Mouse (Mus musculus) MEL (cell line): ENCODE measurements around the gene Casp4. TPM values are rescaled to one million over a fixed set of nuclear protein-coding genes. Genes with fewer than 3 reads are reported as not detected.
A peak's percentile ranks its signal among the peaks of the same experiment; 100 is the strongest.

ENCODE experiments used
- DNase-seq: peaks from one replicate; pipeline ENCODE4 v3.0.0; 2011; ENCODE audit warnings: low read depth, low spot score
- H3K27ac ChIP-seq: 2 replicates; pipeline ENCODE4 v1.5.1; 2012; ENCODE audit warnings: low read depth, mild to moderate bottlenecking, control low read depth, low read length, moderate library complexity; ENCODE audit not compliant: control insufficient read depth
- H3K27me3 ChIP-seq, 2 experiments: fragments of 150-350 bp in 1 of 2; sonication (generic) in 1 of 2; 2 replicates each; pipeline ENCODE4 v1.6.1; 2012; ENCODE audit warnings: low read length in 2 of 2, mild to moderate bottlenecking in 2 of 2, improper control_type of control experiment in 1 of 2, moderate library complexity in 1 of 2; ENCODE audit not compliant: insufficient read depth in 2 of 2, control insufficient read depth in 1 of 2
- H3K36me3 ChIP-seq, 2 experiments: 2 replicates each; pipeline ENCODE4 v1.6.1; 2012 to 2014; ENCODE audit warnings: low read length in 2 of 2, improper control_type of control experiment in 1 of 2, inconsistent platforms in 1 of 2, mild to moderate bottlenecking in 1 of 2; ENCODE audit not compliant: insufficient read depth in 2 of 2, control insufficient read depth in 1 of 2
- H3K4me1 ChIP-seq, 2 experiments: fragments of 150-350 bp in 1 of 2; sonication (generic) in 1 of 2; 2 replicates each; pipeline ENCODE4 v1.6.1; 2012; ENCODE audit warnings: low read length in 2 of 2, improper control_type of control experiment in 1 of 2, mild to moderate bottlenecking in 1 of 2; ENCODE audit not compliant: insufficient read depth in 2 of 2, control insufficient read depth in 1 of 2
- H3K4me3 ChIP-seq, 2 experiments: fragments of 150-350 bp in 1 of 2; sonication (generic) in 1 of 2; 2 replicates each; pipeline ENCODE4 v1.5.1; 2012; ENCODE audit warnings: low read depth in 2 of 2, low read length in 2 of 2, mild to moderate bottlenecking in 2 of 2, moderate library complexity in 2 of 2, control low read depth in 1 of 2, improper control_type of control experiment in 1 of 2; ENCODE audit not compliant: control insufficient read depth in 1 of 2, insufficient read depth in 1 of 2
- H3K79me2 ChIP-seq: 2 replicates; pipeline ENCODE4 v1.6.1; 2012; ENCODE audit warnings: mild to moderate bottlenecking, low read length, moderate library complexity; ENCODE audit not compliant: control insufficient read depth, poor library complexity, insufficient read depth
- H3K9ac ChIP-seq: 2 replicates; pipeline ENCODE4 v1.6.1; 2012; ENCODE audit warnings: low read depth, mild to moderate bottlenecking, control low read depth, low read length, moderate library complexity; ENCODE audit not compliant: control insufficient read depth, poor library complexity, severe bottlenecking
- H3K9me3 ChIP-seq: fragments of 150-350 bp; sonication (generic); replicated peaks from 2 replicates; pipeline ENCODE4 v1.6.1; 2012; ENCODE audit warnings: mild to moderate bottlenecking, low read length, improper control_type of control experiment, moderate library complexity; ENCODE audit not compliant: insufficient read depth
- BHLHE40 ChIP-seq: IDR thresholded peaks from 2 replicates; pipeline ENCODE4 v1.6.1; 2012; ENCODE audit warnings: low read depth, mild to moderate bottlenecking, inconsistent platforms, low read length, improper control_type of control experiment, borderline replicate concordance
- CHD2 ChIP-seq: IDR thresholded peaks from 2 replicates; pipeline ENCODE4 v1.6.1; 2011; ENCODE audit warnings: low read length, improper control_type of control experiment
- CTCF ChIP-seq, 3 experiments: IDR thresholded peaks in 2 of 3; conservative IDR thresholded peaks in 1 of 3; 2 replicates each; pipeline ENCODE4 v1.5.1; 2011 to 2012; ENCODE audit warnings: low read length in 3 of 3, low read depth in 2 of 3, mild to moderate bottlenecking in 2 of 3, improper control_type of control experiment in 1 of 3, inconsistent platforms in 1 of 3, mixed read lengths in 1 of 3, moderate library complexity in 1 of 3; ENCODE audit not compliant: control insufficient read depth in 1 of 3, insufficient read depth in 1 of 3, poor library complexity in 1 of 3, severe bottlenecking in 1 of 3
- ELF1 ChIP-seq: IDR thresholded peaks from 2 replicates; pipeline ENCODE4 v1.6.1; 2014; ENCODE audit warnings: low read depth, mild to moderate bottlenecking, inconsistent platforms, low read length, improper control_type of control experiment, moderate library complexity
- EP300 ChIP-seq, 2 experiments: IDR thresholded peaks; 2 replicates each; pipeline ENCODE4 v1.6.1; 2011; ENCODE audit warnings: improper control_type of control experiment in 2 of 2, low read length in 2 of 2, low read depth in 1 of 2, mild to moderate bottlenecking in 1 of 2
- ETS1 ChIP-seq: IDR thresholded peaks from 2 replicates; pipeline ENCODE4 v1.6.1; 2012; ENCODE audit warnings: low read depth, mild to moderate bottlenecking, inconsistent platforms, low read length, improper control_type of control experiment, moderate library complexity
- GABPA ChIP-seq: IDR thresholded peaks from 2 replicates; pipeline ENCODE4 v1.6.1; 2012; ENCODE audit warnings: low read depth, mild to moderate bottlenecking, inconsistent platforms, low read length, improper control_type of control experiment, moderate library complexity
- HCFC1 ChIP-seq: IDR thresholded peaks from 2 replicates; pipeline ENCODE4 v1.6.1; 2012; ENCODE audit warnings: low read depth, mild to moderate bottlenecking, inconsistent platforms, low read length, improper control_type of control experiment, moderate library complexity
- JUND ChIP-seq: IDR thresholded peaks from 2 replicates; pipeline ENCODE4 v1.6.1; 2011; ENCODE audit warnings: low read depth, mild to moderate bottlenecking, improper control_type of control experiment, low read length
- MAFK ChIP-seq: IDR thresholded peaks from 2 replicates; pipeline ENCODE4 v1.6.1; 2011; ENCODE audit warnings: low read depth, mild to moderate bottlenecking, low read length, improper control_type of control experiment, borderline replicate concordance
- MAX ChIP-seq: IDR thresholded peaks from 2 replicates; pipeline ENCODE4 v1.6.1; 2011; ENCODE audit warnings: low read length, improper control_type of control experiment
- MXI1 ChIP-seq: IDR thresholded peaks from 2 replicates; pipeline ENCODE4 v1.6.1; 2011; ENCODE audit warnings: mild to moderate bottlenecking, low read depth, low read length, improper control_type of control experiment
- MYC ChIP-seq: IDR thresholded peaks from 2 replicates; pipeline ENCODE4 v1.6.1; 2011; ENCODE audit warnings: low read depth, mild to moderate bottlenecking, low read length, improper control_type of control experiment, moderate library complexity
- NELFE ChIP-seq: IDR thresholded peaks from 2 replicates; pipeline ENCODE4 v1.6.1; 2011; ENCODE audit warnings: low read depth, low read length, improper control_type of control experiment
- NRF1 ChIP-seq: IDR thresholded peaks from 2 replicates; pipeline ENCODE4 v1.6.1; 2014; ENCODE audit warnings: low read depth, mild to moderate bottlenecking, inconsistent platforms, low read length, improper control_type of control experiment, moderate library complexity; ENCODE audit not compliant: poor library complexity, insufficient read depth, severe bottlenecking
- POLR2AphosphoS5 ChIP-seq: IDR thresholded peaks from 2 replicates; pipeline ENCODE4 v1.6.1; 2012; ENCODE audit warnings: low read depth, borderline replicate concordance, mild to moderate bottlenecking, inconsistent platforms, low read length, moderate library complexity, mixed read lengths
- RAD21 ChIP-seq: IDR thresholded peaks from 2 replicates; pipeline ENCODE4 v1.6.1; 2011; ENCODE audit warnings: mild to moderate bottlenecking, low read depth, low read length, improper control_type of control experiment
- SIN3A ChIP-seq: IDR thresholded peaks from 2 replicates; pipeline ENCODE4 v1.6.1; 2012; ENCODE audit warnings: low read length, improper control_type of control experiment, inconsistent platforms
- SMC3 ChIP-seq: IDR thresholded peaks from 2 replicates; pipeline ENCODE4 v1.6.1; 2011; ENCODE audit warnings: low read depth, low read length, improper control_type of control experiment
- USF1 ChIP-seq: IDR thresholded peaks from 2 replicates; pipeline ENCODE4 v1.6.1; 2014; ENCODE audit warnings: low read depth, mild to moderate bottlenecking, inconsistent platforms, low read length, improper control_type of control experiment, moderate library complexity
- ZC3H11A ChIP-seq: IDR thresholded peaks from 2 replicates; pipeline ENCODE4 v1.6.1; 2012; ENCODE audit warnings: low read depth, mild to moderate bottlenecking, inconsistent platforms, low read length, improper control_type of control experiment
- ZMIZ1 ChIP-seq: IDR thresholded peaks from 2 replicates; pipeline ENCODE4 v1.6.1; 2012; ENCODE audit warnings: low read depth, mild to moderate bottlenecking, inconsistent platforms, low read length, improper control_type of control experiment, moderate library complexity
- polyA plus RNA-seq, 2 experiments: library from polyadenylated mRNA; stranded (reverse) in 1 of 2; unstranded in 1 of 2; fragments of >175 nt in 1 of 2; fragments of >200 nt in 1 of 2; gene quantifications; 2 replicates each; pipeline versions ENCODE4 v1.2.1 to v1.2.4; 2012; ENCODE audit warnings: low replicate concordance in 2 of 2, low read depth in 1 of 2; ENCODE audit not compliant: insufficient read length in 2 of 2, insufficient read depth in 1 of 2, missing spikeins in 1 of 2
- total RNA-seq: library from RNA; depleted of rRNA; stranded (reverse); fragments of 300-350 nt; gene quantifications from 2 replicates; pipeline ENCODE4 v1.2.3, GENCODE M21; 2012

Casp4 gene
- total and polyA plus RNA-seq, 3 experiments, result 0.11 to 0.62 TPM; not detected in 1

- peak within 1 kb of the TSS; percentile 13 to 28 for H3K4me3 ChIP-seq
- no peak for TF ChIP-seq POLR2AphosphoS5
- TF ChIP-seq RAD21, result no peak
- TF ChIP-seq HCFC1, result no peak
- TF ChIP-seq NRF1, result no peak
- no peak for TF ChIP-seq SIN3A
- no peak for TF ChIP-seq CHD2
- TF ChIP-seq SMC3, result no peak
- TF ChIP-seq GABPA, result no peak
- TF ChIP-seq MAFK, result no peak
- no peak for TF ChIP-seq MYC
- TF ChIP-seq EP300 (IDR thresholded peaks at IDR 0.05; ENCODE audit: low read depth in 1 of 2, low read length in 2 of 2), result no peak
- no peak for TF ChIP-seq ZMIZ1
- TF ChIP-seq USF1, result no peak
- TF ChIP-seq NELFE, result no peak
- no peak for TF ChIP-seq ZC3H11A
- no peak for TF ChIP-seq ELF1
- TF ChIP-seq MXI1, result no peak
- no peak for TF ChIP-seq BHLHE40
- TF ChIP-seq MAX, result no peak
- peak; percentile 37 for DNase-seq
- H3K79me2 ChIP-seq, result no peaks in the 10 kb centered on the region
- H3K27ac ChIP-seq, result no peak within 1 kb of the TSS
- H3K9ac ChIP-seq, result peak within 1 kb of the TSS; percentile 28; the same call in 1 of the 2 replicates
- no peaks in the 10 kb centered on the region for H3K27me3 ChIP-seq
- no peaks in the 10 kb centered on the region for H3K4me1 ChIP-seq
- peaks cover 0 to 2% of the 10 kb centered on the region in 2 experiments; a peak in 1 of 4 replicates for H3K36me3 ChIP-seq
- no peaks in the 10 kb centered on the region for H3K9me3 ChIP-seq
These were observed 10.1 kb upstream of the Casp4 start, which contains the start of gene Casp1 for GRCm38 (mm10) chr9:5298329-5299131. Gene Casp1, plus strand, starts transcription at chr9:5298517.

- H3K36me3 ChIP-seq, result peaks cover 0 to 2% of the 10 kb centered on the region in 2 experiments; a peak in 1 of 4 replicates
- no peaks in the 10 kb centered on the region for H3K4me1 ChIP-seq
- H3K79me2 ChIP-seq, result no peaks in the 10 kb centered on the region
- H3K9me3 ChIP-seq, result no peaks in the 10 kb centered on the region
- H3K27ac ChIP-seq, result no peak overlapping the region
- peak overlapping the region in 1 of 2 experiments; percentile 28; a peak in 2 of 4 replicates for H3K4me3 ChIP-seq
- TF ChIP-seq JUND (peak; percentile 49; the same call in 1 of the 2 replicates), NELFE (no peak), CTCF (IDR thresholded peaks at IDR 0.05 in 2 of 3, conservative IDR thresholded peaks at IDR 0.05 in 1 of 3; ENCODE audit: control insufficient read depth in 1 of 3, insufficient read depth in 1 of 3, low read depth in 2 of 3, low read length in 3 of 3, poor library complexity in 1 of 3, severe bottlenecking in 1 of 3) (no peak), CHD2 (no peak), ETS1 (no peak)
- peak; percentile 44 for DNase-seq
- H3K27me3 ChIP-seq, result no peaks in the 10 kb centered on the region
- H3K9ac ChIP-seq, result peak overlapping the region; percentile 28; the same call in 1 of the 2 replicates
These were observed 9.6 kb upstream of the Casp4 start for GRCm38 (mm10) chr9:5299132-5299381.
